Mouse (Mus musculus) kidney, postnatal 25 days (tissue): ENCODE measurements at regions not wholly inside any gene's neighbourhood (a gene's known extent, or its start where the extent isn't known, plus 50 kb on each side); places are given as distances from the start of the nearest gene placed in this dataset.

Experiments used
- DNase-seq, 2 experiments: peaks; one replicate each; pipeline ENCODE4 v3.0.0; 2021; ENCODE audit warnings: mixed read lengths in 2 of 2

DNA sequence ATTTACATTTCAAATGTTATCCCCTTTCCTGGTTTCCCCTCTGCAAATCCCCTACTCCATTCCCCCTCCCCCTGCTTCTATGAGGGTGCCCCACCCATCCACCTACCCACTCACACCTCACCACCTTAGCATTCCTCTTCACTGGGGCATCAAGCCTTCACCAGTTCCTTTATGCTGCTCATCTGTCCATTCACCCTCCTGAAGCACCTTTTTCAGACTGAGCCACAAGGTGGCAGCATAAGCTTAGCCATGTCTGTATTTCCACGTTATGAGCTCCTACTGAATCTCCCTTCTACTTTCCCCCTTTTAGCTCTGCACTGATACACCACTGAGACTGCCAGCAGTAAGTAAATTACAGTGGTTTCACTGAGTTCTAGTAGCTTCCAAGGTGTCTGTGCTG is 112.1 kb upstream of the Sptlc3 start:
- peak; percentile 49 to 74 for DNase-seq

DNA sequence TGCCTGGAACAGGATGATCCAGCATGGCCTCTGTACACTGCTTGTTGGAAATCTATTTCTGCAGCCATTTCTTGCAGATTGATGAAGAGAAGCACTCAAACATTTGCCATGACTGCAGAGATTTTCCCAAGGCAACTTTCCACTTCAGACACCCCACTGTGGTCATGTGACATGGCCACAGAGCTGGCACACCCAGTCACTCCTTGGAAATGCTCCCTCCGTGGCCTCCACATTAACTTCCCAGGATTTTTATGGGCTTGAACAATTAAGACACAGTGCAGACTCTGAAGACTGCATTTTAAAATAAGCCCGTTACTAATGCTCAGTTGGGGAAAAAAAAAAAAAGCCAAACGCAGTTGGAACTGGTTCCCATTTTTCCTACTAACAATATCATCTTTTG is 80.2 kb upstream of the Sptlc3 start:
- no peak for DNase-seq

DNA sequence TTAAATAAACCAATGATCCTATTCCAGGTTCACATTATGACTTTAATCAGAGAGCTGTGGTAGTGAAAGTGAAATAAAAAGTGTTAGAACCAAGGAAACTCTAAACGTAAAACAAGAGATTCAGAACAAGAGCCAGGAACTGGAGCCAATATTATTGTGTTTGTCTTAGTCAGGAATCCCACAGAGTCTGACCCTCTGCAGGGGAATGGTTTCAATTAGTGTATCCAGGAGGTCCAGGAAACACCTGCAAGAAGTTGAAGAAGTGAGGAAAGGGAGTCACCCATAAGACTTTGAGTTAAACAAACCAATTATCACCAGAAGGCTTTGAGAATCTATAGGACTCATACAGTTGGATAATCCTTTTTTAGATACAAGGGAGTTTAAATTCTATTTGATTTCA is 76.2 kb upstream of the Sptlc3 start:
- DNase-seq = no peak

DNA sequence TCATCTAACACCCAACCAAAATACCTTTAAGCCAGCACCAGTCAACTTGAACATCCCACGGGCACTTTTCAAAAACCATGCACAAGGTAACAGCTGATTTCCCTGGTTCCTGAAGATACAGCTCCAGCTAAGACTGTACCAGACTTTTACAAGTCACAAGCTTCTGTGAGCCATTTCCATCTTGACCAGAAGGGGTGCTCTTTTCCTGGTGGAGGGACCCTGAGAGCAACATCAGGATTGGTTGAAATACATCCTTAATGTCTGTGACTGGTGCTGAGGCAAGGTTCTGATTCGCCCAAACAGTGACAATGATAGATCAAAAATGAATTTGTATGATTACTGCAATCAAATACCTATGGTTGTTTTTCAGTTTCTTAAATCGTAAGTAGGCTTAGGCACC is 71.0 kb upstream of the Sptlc3 start:
- DNase-seq = no peak

GRCm38 (mm10) chr2:139423413-139423812 is 70.3 kb upstream of the Sptlc3 start:
- no peak for DNase-seq
